Mouse (Mus musculus): Measurements from ENCODE around the gene Col9a3. TPM values are rescaled to one million over a fixed set of nuclear protein-coding genes. Genes with fewer than 3 reads are reported as not detected.

Col9a3 gene
- polyA plus RNA-seq, 1 experiment from 2014 or later, result 9.8 TPM

GRCm38 (mm10) chr2:180657394-180658013 is 59.9 kb downstream of the Col9a3 start:
- H3K36me3 ChIP-seq (ENCODE audit: insufficient read depth, low read length), result peaks cover 15% of the 10 kb centered on the region; the same call in 1 of the 2 replicates
- ATAC-seq (ENCODE audit: low FRiP score, low TSS enrichment), result no peak
- H3K4me1 ChIP-seq (ENCODE audit: insufficient read depth, low read length), result 0 out of 2 replicates have a peak, but pooled peaks cover 6% of the 10 kb centered on the region
- no peaks in the 10 kb centered on the region for H3K27me3 ChIP-seq (ENCODE audit: insufficient read depth, low read length)
- H3K9ac ChIP-seq (replicated peaks; ENCODE audit: low read length), result no peak overlapping the region
- H3K9me3 ChIP-seq (ENCODE audit: low read length), result no peaks in the 10 kb centered on the region
- H3K4me2 ChIP-seq (replicated peaks; ENCODE audit: low read depth, low read length), result no peak overlapping the region
- no peak overlapping the region for H3K27ac ChIP-seq (ENCODE audit: low read length)
- 77% methylated on average over 4 of the region's 4 CpGs for WGBS
- no peak overlapping the region for H3K4me3 ChIP-seq (ENCODE audit: low read length)

GRCm38 (mm10) chr2:180658381-180658780 is 60.8 kb downstream of the Col9a3 start:
- no peak overlapping the region for H3K9ac ChIP-seq (replicated peaks; ENCODE audit: low read length)
- 0 out of 2 replicates have a peak, but pooled peaks cover 6% of the 10 kb centered on the region for H3K4me1 ChIP-seq (ENCODE audit: insufficient read depth, low read length)
- H3K9me3 ChIP-seq (ENCODE audit: low read length), result no peaks in the 10 kb centered on the region
- no peak overlapping the region for H3K27ac ChIP-seq (ENCODE audit: low read length)
- H3K27me3 ChIP-seq (ENCODE audit: insufficient read depth, low read length), result no peaks in the 10 kb centered on the region
- H3K4me3 ChIP-seq (ENCODE audit: low read length), result no peak overlapping the region
- no peak overlapping the region for H3K4me2 ChIP-seq (replicated peaks; ENCODE audit: low read depth, low read length)
- ATAC-seq (ENCODE audit: low FRiP score, low TSS enrichment), result no peak
- WGBS, result 89% methylated on average over 5 of the region's 5 CpGs
- peaks cover 15% of the 10 kb centered on the region; the same call in 1 of the 2 replicates for H3K36me3 ChIP-seq (ENCODE audit: insufficient read depth, low read length)

- H3K4me3 ChIP-seq (ENCODE audit: low read length), result peak overlapping the region; percentile 11; the same call in 1 of the 2 replicates
- H3K36me3 ChIP-seq (ENCODE audit: insufficient read depth, low read length), result peaks cover 15% of the 10 kb centered on the region; the same call in 1 of the 2 replicates
- no peak overlapping the region for H3K27ac ChIP-seq (ENCODE audit: low read length)
- H3K27me3 ChIP-seq (ENCODE audit: insufficient read depth, low read length), result no peaks in the 10 kb centered on the region
- H3K4me1 ChIP-seq (ENCODE audit: insufficient read depth, low read length), result 0 out of 2 replicates have a peak, but pooled peaks cover 6% of the 10 kb centered on the region
- peak overlapping the region; percentile 58 for H3K9ac ChIP-seq (replicated peaks; ENCODE audit: low read length)
- H3K9me3 ChIP-seq (ENCODE audit: low read length), result no peaks in the 10 kb centered on the region
- ATAC-seq (ENCODE audit: low FRiP score, low TSS enrichment), result peak; percentile 49; the same call in 1 of the 2 replicates
- peak overlapping the region; percentile 52 for H3K4me2 ChIP-seq (replicated peaks; ENCODE audit: low read depth, low read length)
- WGBS, result 31% methylated on average over 42 of the region's 42 CpGs
These were observed 62.0 kb downstream of the Col9a3 start for GRCm38 (mm10) chr2:180659353-180660150.

- Histone ChIP-seq H3K36me3 (ENCODE audit: insufficient read depth, low read length) (peaks cover 24% of the 10 kb centered on the region), H3K27ac (ENCODE audit: low read length) (no peak overlapping the region), H3K4me3 (ENCODE audit: low read length) (no peak overlapping the region), H3K9me3 (ENCODE audit: low read length) (no peaks in the 10 kb centered on the region), H3K9ac (replicated peaks; ENCODE audit: low read length) (no peak overlapping the region), H3K27me3 (ENCODE audit: insufficient read depth, low read length) (no peaks in the 10 kb centered on the region), H3K4me1 (ENCODE audit: insufficient read depth, low read length) (0 out of 2 replicates have a peak, but pooled peaks cover 6% of the 10 kb centered on the region), H3K4me2 (replicated peaks; ENCODE audit: low read depth, low read length) (no peak overlapping the region)
- no peak for ATAC-seq (ENCODE audit: low FRiP score, low TSS enrichment)
- WGBS, result 95% methylated on average over 5 of the region's 5 CpGs
These were observed 62.9 kb downstream of the Col9a3 start for GRCm38 (mm10) chr2:180660521-180660920.

GRCm38 (mm10) chr2:180662008-180662407 is 64.4 kb downstream of the Col9a3 start:
- WGBS, result 84% methylated on average over 4 of the region's 4 CpGs
- Histone ChIP-seq H3K4me2 (replicated peaks; ENCODE audit: low read depth, low read length) (no peak overlapping the region), H3K27ac (ENCODE audit: low read length) (no peak overlapping the region), H3K36me3 (ENCODE audit: insufficient read depth, low read length) (peaks cover 38% of the 10 kb centered on the region), H3K4me3 (ENCODE audit: low read length) (no peak overlapping the region), H3K4me1 (ENCODE audit: insufficient read depth, low read length) (0 out of 2 replicates have a peak, but pooled peaks cover 6% of the 10 kb centered on the region), H3K9me3 (ENCODE audit: low read length) (no peaks in the 10 kb centered on the region), H3K27me3 (ENCODE audit: insufficient read depth, low read length) (no peaks in the 10 kb centered on the region), H3K9ac (replicated peaks; ENCODE audit: low read length) (no peak overlapping the region)
- ATAC-seq (ENCODE audit: low FRiP score, low TSS enrichment), result no peak

Other genes with a start within 250 kb of the Col9a3 start
- gene Slco4a1, start 141.5 kb upstream of the Col9a3 start, polyA plus RNA-seq (2015; fragmentation: Nextera tagmentation; extraction: Ambion mirVana), result 3.2 and 3.3 TPM in 2 replicates
- gene Ntsr1, start 97.8 kb upstream of the Col9a3 start, polyA plus RNA-seq (2015; fragmentation: Nextera tagmentation; extraction: Ambion mirVana), result 7.4 and 10.2 TPM in 2 replicates
- 43.7 and 43.9 TPM in 2 replicates for gene Mrgbp, start 16.5 kb upstream of the Col9a3 start, polyA plus RNA-seq (2015; fragmentation: Nextera tagmentation; extraction: Ambion mirVana)
- 67.3 and 69.3 TPM in 2 replicates for gene Ogfr, start 8.5 kb upstream of the Col9a3 start, polyA plus RNA-seq (2015; fragmentation: Nextera tagmentation; extraction: Ambion mirVana)
- 0.09 and 0.15 TPM in 2 replicates for gene Tcfl5, start 44.9 kb downstream of the Col9a3 start, polyA plus RNA-seq (2015; fragmentation: Nextera tagmentation; extraction: Ambion mirVana)
- gene Dido1, start 112.2 kb downstream of the Col9a3 start, polyA plus RNA-seq (2015; fragmentation: Nextera tagmentation; extraction: Ambion mirVana), result 26.8 and 29.0 TPM in 2 replicates
- 56.3 and 56.8 TPM in 2 replicates for gene Gid8, start 112.3 kb downstream of the Col9a3 start, polyA plus RNA-seq (2015; fragmentation: Nextera tagmentation; extraction: Ambion mirVana)
- gene Slc17a9, start 127.5 kb downstream of the Col9a3 start, polyA plus RNA-seq (2015; fragmentation: Nextera tagmentation; extraction: Ambion mirVana), result 0.40 and 0.66 TPM in 2 replicates
- not detected in 2 replicates for gene Bhlhe23, start 179.1 kb downstream of the Col9a3 start, polyA plus RNA-seq (2015; fragmentation: Nextera tagmentation; extraction: Ambion mirVana)